Mouse (Mus musculus) Patski (cell line): Measurements from ENCODE around the gene Mbnl1. TPM values are rescaled to one million over a fixed set of nuclear protein-coding genes. Genes with fewer than 3 reads are reported as not detected.
A peak's percentile ranks its signal among the peaks of the same experiment; 100 is the strongest.

Experiments used
- ATAC-seq: fragments of 100-300 bp; one replicate; pipeline ENCODE4 v1.8.0; 2021
- CTCF ChIA-PET: fragments of 350-600 bp; sonication (Branson Sonifier 250); formaldehyde crosslinking; loops from one replicate; lab custom pipeline; 2022; ENCODE audit warnings: inconsistent platforms; lab: Charles Lee
- POLR2A ChIA-PET: fragments of 350-600 bp; sonication (Branson Sonifier 250); formaldehyde crosslinking; loops from one replicate; lab custom pipeline; 2022; ENCODE audit warnings: antibody characterized with exemption, inconsistent platforms; lab: Charles Lee
- DNase-seq: peaks from one replicate; pipeline ENCODE4 v3.0.0-alpha.2; 2011; ENCODE audit warnings: low read depth, low spot score
- H3K27me3 ChIP-seq: fragments of 371-371 bp; one replicate; pipeline ENCODE4 v1.5.1; 2021
- CTCF ChIP-seq: fragments of 100-300 bp; IDR thresholded peaks from one replicate; pipeline ENCODE4 v1.5.1; 2021
- in situ Hi-C: fragments of 300-500 bp; cut with MboI; formaldehyde crosslinking; loops from 3 replicates; pipeline ENCODE4 v1.11.1; 2018; ENCODE audit warnings: low pct_unique_long_range_greater_than_20kb, mixed read lengths
- polyA plus RNA-seq: library from polyadenylated mRNA; unstranded; gene quantifications from one replicate; pipeline ENCODE4 v1.2.3, GENCODE M21; 2021

Mbnl1 gene
- polyA plus RNA-seq, 1 experiment from 2014 or later, result 84.9 TPM

- in situ Hi-C loops, result loop anchor here (10.0 to 25.0 kb wide), 3 partner anchors 636 to 1399 kb away; partner anchors contain the start of gene Gpr171
- ATAC-seq (no peak), DNase-seq (no peak)
- no peaks in the 10 kb centered on the region for H3K27me3 ChIP-seq
- no peak for TF ChIP-seq CTCF
- POLR2A ChIA-PET, result interaction anchor here (0.6 to 1.0 kb wide), 2 partner anchors 10 to 49 kb away, joined by 3 to 4 read pairs; no protein-coding TSS in a partner anchor
- CTCF ChIA-PET, result interaction anchor here (1.4 to 3.3 kb wide), 5 partner anchors 9 to 98 kb away, joined by 4 to 12 read pairs (median 6); no protein-coding TSS in a partner anchor
These were observed 38.6 kb downstream of the Mbnl1 start for GRCm38 (mm10) chr3:60511197-60511596.

- no peak for DNase-seq
- no peak for TF ChIP-seq CTCF
- ATAC-seq, result no peak
- POLR2A ChIA-PET, result interaction anchor here (1.5 kb wide), 1 partner anchor 13 kb away, joined by 3 read pairs; no protein-coding TSS in a partner anchor
- H3K27me3 ChIP-seq, result no peaks in the 10 kb centered on the region
- CTCF ChIA-PET, result interaction anchor here (1.0 to 3.3 kb wide), 5 partner anchors 9 to 96 kb away, joined by 3 to 12 read pairs (median 5); no protein-coding TSS in a partner anchor
- in situ Hi-C loops, result loop anchor here (10.0 to 25.0 kb wide), 3 partner anchors 639 to 1401 kb away; partner anchors contain the start of gene Gpr171
These were observed 40.7 kb downstream of the Mbnl1 start for GRCm38 (mm10) chr3:60513337-60513736.

GRCm38 (mm10) chr3:60513746-60514145, 41.1 kb downstream of the Mbnl1 start:
- ChIA-PET POLR2A (interaction anchor here (1.0 kb wide), 1 partner anchor 13 kb away, joined by 3 read pairs; no protein-coding TSS in a partner anchor), CTCF (interaction anchor here (1.4 to 4.4 kb wide), 5 partner anchors 8 to 95 kb away, joined by 3 to 29 read pairs (median 7); no protein-coding TSS in a partner anchor)
- in situ Hi-C loops, result loop anchor here (10.0 to 25.0 kb wide), 3 partner anchors 639 to 1401 kb away; partner anchors contain the start of gene Gpr171
- no peak for ATAC-seq
- no peak for TF ChIP-seq CTCF
- no peaks in the 10 kb centered on the region for H3K27me3 ChIP-seq
- no peak for DNase-seq

- DNase-seq (no peak), ATAC-seq (no peak)
- CTCF ChIA-PET, result interaction anchor here (1.1 to 4.4 kb wide), 6 partner anchors 10 to 101 kb away, joined by 3 to 29 read pairs (median 4); no protein-coding TSS in a partner anchor
- no peaks in the 10 kb centered on the region for H3K27me3 ChIP-seq
- POLR2A ChIA-PET, result no interaction called here
- in situ Hi-C loops, result loop anchor here (10.0 to 25.0 kb wide), 3 partner anchors 641 to 1403 kb away; partner anchors contain the start of gene Gpr171
- TF ChIP-seq CTCF, result no peak
These were observed 42.8 kb downstream of the Mbnl1 start for GRCm38 (mm10) chr3:60515430-60515829.

DNA sequence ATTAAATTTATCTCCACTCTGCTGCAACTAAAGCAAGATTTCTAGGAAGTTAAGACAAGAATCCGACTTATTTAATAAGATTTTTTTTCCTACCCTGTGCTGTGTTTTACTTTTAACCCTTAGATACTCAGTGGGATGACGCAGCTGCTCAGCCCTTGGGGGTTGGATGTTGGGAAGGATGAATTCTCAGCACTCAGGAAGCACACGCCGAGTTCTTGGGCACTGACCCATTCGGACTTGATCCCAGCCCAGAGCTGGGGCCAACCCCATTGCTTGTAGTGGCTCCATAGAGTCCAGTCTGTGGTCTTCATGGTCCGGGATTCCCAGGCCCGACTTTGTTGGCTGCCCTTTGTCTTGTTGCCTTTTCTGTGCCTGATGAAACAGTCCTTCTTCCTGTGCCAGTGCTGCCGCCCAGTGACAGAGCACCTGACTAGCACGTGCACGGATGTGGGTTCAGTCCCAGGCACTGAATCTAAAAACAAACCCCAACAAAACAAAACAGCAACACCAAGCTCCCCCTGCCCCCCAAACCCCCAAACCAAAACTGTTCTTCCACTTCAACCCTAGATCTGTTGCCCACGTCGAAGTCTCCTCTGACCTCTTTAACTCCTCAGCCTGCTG, 43.5 kb downstream of the Mbnl1 start:
- ATAC-seq, result peak; percentile 88
- ChIA-PET POLR2A (interaction anchor here (0.6 to 1.2 kb wide), 3 partner anchors 10 to 118 kb away, joined by 4 to 7 read pairs (median 5); no protein-coding TSS in a partner anchor), CTCF (interaction anchor here (0.6 to 4.4 kb wide), 9 partner anchors 10 to 106 kb away, joined by 3 to 29 read pairs (median 4); no protein-coding TSS in a partner anchor)
- TF ChIP-seq CTCF, result peak; percentile 82
- no peak for DNase-seq
- no peaks in the 10 kb centered on the region for H3K27me3 ChIP-seq
- in situ Hi-C loops, result loop anchor here (10.0 to 25.0 kb wide), 3 partner anchors 641 to 1404 kb away; partner anchors contain the start of gene Gpr171

GRCm38 (mm10) chr3:60517234-60517787, 44.7 kb downstream of the Mbnl1 start:
- H3K27me3 ChIP-seq, result no peaks in the 10 kb centered on the region
- POLR2A ChIA-PET, result interaction anchor here (0.6 to 1.2 kb wide), 4 partner anchors 11 to 332 kb away, joined by 3 to 7 read pairs (median 4); no protein-coding TSS in a partner anchor
- CTCF ChIA-PET, result interaction anchor here (0.6 to 4.4 kb wide), 10 partner anchors 10 to 107 kb away, joined by 3 to 29 read pairs (median 4); no protein-coding TSS in a partner anchor
- in situ Hi-C loops, result loop anchor here (10.0 to 25.0 kb wide), 3 partner anchors 643 to 1405 kb away; partner anchors contain the start of gene Gpr171
- ATAC-seq, result no peak
- DNase-seq, result no peak
- no peak for TF ChIP-seq CTCF

GRCm38 (mm10) chr3:60519337-60519736, 46.7 kb downstream of the Mbnl1 start:
- ATAC-seq, result no peak
- CTCF ChIA-PET, result interaction anchor here (1.2 to 2.3 kb wide), 4 partner anchors 12 to 83 kb away, joined by 3 to 6 read pairs (median 4); no protein-coding TSS in a partner anchor
- DNase-seq, result no peak
- POLR2A ChIA-PET, result no interaction called here
- no peak for TF ChIP-seq CTCF
- in situ Hi-C loops, result loop anchor here (10.0 to 25.0 kb wide), 3 partner anchors 645 to 1407 kb away; partner anchors contain the start of gene Gpr171
- H3K27me3 ChIP-seq, result no peaks in the 10 kb centered on the region

DNA sequence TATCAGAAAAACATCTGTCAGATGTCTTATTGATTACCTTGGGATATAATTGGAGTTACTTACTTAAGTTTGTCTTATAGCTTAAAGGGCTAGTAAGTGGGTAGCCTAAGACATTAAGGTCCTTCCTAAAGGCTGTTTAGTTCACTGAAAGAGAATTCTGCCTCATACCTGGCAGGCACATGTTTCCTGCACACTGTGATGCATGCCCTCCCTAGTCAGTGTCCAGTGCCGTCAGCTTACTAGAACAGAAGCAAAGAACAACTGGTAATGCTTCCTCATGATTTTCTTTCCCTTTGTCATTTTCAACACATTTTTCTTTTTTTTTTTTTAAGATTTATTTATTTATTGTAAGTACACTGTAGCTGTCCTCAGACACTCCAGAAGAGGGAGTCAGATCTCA, 51.5 kb downstream of the Mbnl1 start:
- DNase-seq, result no peak
- peak; percentile 47 for TF ChIP-seq CTCF
- in situ Hi-C loops, result loop anchor here (5.0 to 25.0 kb wide), 3 partner anchors 78 to 1412 kb away; partner anchors contain the start of gene Gpr171
- no peak for ATAC-seq
- ChIA-PET CTCF (interaction anchor here (1.2 to 1.6 kb wide), 4 partner anchors 7 to 85 kb away, joined by 3 to 4 read pairs (median 4); no protein-coding TSS in a partner anchor), POLR2A (no interaction called here)
- no peaks in the 10 kb centered on the region for H3K27me3 ChIP-seq

DNA sequence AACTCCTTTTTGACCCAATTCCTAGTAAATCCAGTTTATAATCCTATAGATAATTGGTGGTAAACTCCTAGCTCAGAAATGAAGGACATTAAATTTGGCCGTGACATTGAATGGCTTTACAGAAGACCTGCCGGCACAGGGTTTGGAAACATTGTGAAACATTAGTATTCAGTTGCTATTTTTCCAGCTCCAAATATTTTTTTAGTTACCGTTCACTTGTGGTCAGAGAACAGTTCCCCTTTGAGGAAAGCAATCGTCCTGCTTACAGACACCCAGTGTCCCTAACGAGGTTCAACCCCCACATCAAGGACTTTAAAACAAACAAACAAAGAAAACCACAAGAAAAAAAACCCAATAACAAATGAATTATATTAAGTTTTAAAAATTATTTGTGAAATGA, 58.7 kb downstream of the Mbnl1 start:
- ATAC-seq (no peak), DNase-seq (no peak)
- in situ Hi-C loops, result loop anchor here (25.0 kb wide), 1 partner anchor 1844 kb away; the partner anchor contains the start of gene Siah2
- H3K27me3 ChIP-seq, result no peaks in the 10 kb centered on the region
- ChIA-PET POLR2A (interaction anchor here (0.7 to 1.6 kb wide), 4 partner anchors 30 to 76 kb away, joined by 3 to 6 read pairs (median 4); no protein-coding TSS in a partner anchor), CTCF (interaction anchor here (0.9 to 2.0 kb wide), 10 partner anchors 8 to 87 kb away, joined by 3 to 9 read pairs (median 4); no protein-coding TSS in a partner anchor)
- TF ChIP-seq CTCF, result no peak
